Comparison of ENCODE assay signal across 19 mouse cellular contexts in the genomic region with DNA sequence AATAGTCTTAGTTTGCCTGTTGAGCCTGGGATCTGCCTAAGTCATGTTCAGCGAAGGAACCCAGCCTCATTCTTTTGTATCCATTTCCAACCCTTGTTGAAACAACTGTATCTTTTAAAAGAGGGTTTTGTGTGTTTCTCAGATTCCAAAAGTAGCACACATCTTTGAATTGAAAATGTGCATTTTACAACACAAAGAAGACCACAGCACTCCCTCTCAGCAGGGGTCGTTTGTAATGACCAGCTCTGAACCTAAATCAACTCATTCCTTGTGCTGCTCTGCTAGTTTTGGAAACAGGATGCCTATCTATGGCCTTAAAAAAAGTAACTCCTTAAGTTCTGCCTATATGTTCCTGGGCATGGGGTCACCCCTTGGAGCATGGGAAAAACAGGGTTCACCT. TPM values are rescaled to one million over a fixed set of nuclear protein-coding genes. Genes with fewer than 3 reads are reported as not detected.
"Had no signal": no experiment of that assay in that cellular context is flagged by ENCODE, and none has a peak within 500 bp of the region (broad histone marks: within the 10 kb centered on the region; RNA-seq: fewer than 3 reads in every experiment).

No protein-coding gene starts in this region.

- H3K27ac ChIP-seq: lung, embryonic 15.5 days; macrophage; midbrain, embryonic 13.5 days; midbrain, embryonic 15.5 days; neural tube, embryonic 12.5 days had no signal

- H3K9me3 ChIP-seq: lung, embryonic 15.5 days; midbrain, embryonic 15.5 days; neural tube, embryonic 12.5 days had no signal

- H3K9ac ChIP-seq: liver, postnatal 0 days; lung, embryonic 15.5 days; midbrain, embryonic 13.5 days; midbrain, embryonic 15.5 days; neural tube, embryonic 12.5 days had no signal

- DNase-seq: liver, postnatal 0 days; lung, adult 2 months; lung, postnatal 14 days; lung, postnatal 36 days; right cerebral cortex, adult 18-20 months; right cerebral cortex, postnatal 25 days; right cerebral cortex, postnatal 4 days; spleen, adult 18-20 months; thymus, adult 18-20 months; thymus, postnatal 14 days; thymus, postnatal 36 days had no signal

- H3K4me1 ChIP-seq: midbrain, embryonic 15.5 days; neural tube, embryonic 12.5 days had no signal

- ATAC-seq: liver, postnatal 0 days; midbrain, embryonic 13.5 days; midbrain, embryonic 15.5 days had no signal

- H3K4me3 ChIP-seq: lung, embryonic 15.5 days; megakaryocyte, embryonic 14.5 days; midbrain, embryonic 13.5 days; midbrain, embryonic 15.5 days; neural tube, embryonic 12.5 days had no signal

- H3K4me2 ChIP-seq: lung, embryonic 15.5 days; midbrain, embryonic 11.5 days; midbrain, embryonic 13.5 days; midbrain, embryonic 15.5 days; neural tube, embryonic 12.5 days had no signal

- H3K36me3 ChIP-seq: lung, embryonic 15.5 days; midbrain, embryonic 13.5 days; midbrain, embryonic 15.5 days; neural tube, embryonic 12.5 days had no signal

- H3K27me3 ChIP-seq: lung, embryonic 15.5 days; midbrain, embryonic 15.5 days; neural tube, embryonic 12.5 days had no signal

RNA-seq across cellular contexts. Expression of a gene that starts 58.8 kb away (rescaled TPM):
- polyA plus RNA-seq: lung, adult 2 months; macrophage; neural tube, embryonic 12.5 days; stomach, embryonic 14.5 days had no signal
